Mouse (Mus musculus): Measurements from ENCODE around the gene Ndufaf2.

Ndufaf2 gene

GRCm38 (mm10) chr13:108086036-108086435 lies 72.4 kb downstream of the Ndufaf2 start:
- no peak for DNase-seq (ENCODE audit: low spot score in 2 of 2)

GRCm38 (mm10) chr13:108084086-108084485 lies 74.3 kb downstream of the Ndufaf2 start:
- DNase-seq (ENCODE audit: low spot score in 2 of 2) = no peak

- no peak for DNase-seq (ENCODE audit: low spot score in 2 of 2)
Observed at GRCm38 (mm10) chr13:108077901-108078300, 80.5 kb downstream of the Ndufaf2 start.

- DNase-seq (ENCODE audit: low spot score in 2 of 2) = no peak
Observed at GRCm38 (mm10) chr13:108077476-108077875, 80.9 kb downstream of the Ndufaf2 start.

- DNase-seq (ENCODE audit: low spot score in 2 of 2) = no peak
Observed at GRCm38 (mm10) chr13:108070171-108070570, 88.3 kb downstream of the Ndufaf2 start.

- no peak for DNase-seq (ENCODE audit: low spot score in 2 of 2)
Observed at GRCm38 (mm10) chr13:108069151-108069550, 89.3 kb downstream of the Ndufaf2 start.

- DNase-seq (ENCODE audit: low spot score in 2 of 2) = no peak
Observed at GRCm38 (mm10) chr13:108066021-108066420, 92.4 kb downstream of the Ndufaf2 start.

GRCm38 (mm10) chr13:108064331-108064730 lies 94.1 kb downstream of the Ndufaf2 start:
- no peak for DNase-seq (ENCODE audit: low spot score in 2 of 2)

- no peak for DNase-seq (ENCODE audit: low spot score in 2 of 2)
Observed at GRCm38 (mm10) chr13:108063374-108064134, 94.9 kb downstream of the Ndufaf2 start.

GRCm38 (mm10) chr13:108062900-108063299 lies 95.5 kb downstream of the Ndufaf2 start:
- DNase-seq (ENCODE audit: low spot score in 2 of 2) = no peak

GRCm38 (mm10) chr13:108060936-108061578 lies 97.4 kb downstream of the Ndufaf2 start:
- DNase-seq (ENCODE audit: low spot score in 2 of 2) = no peak

GRCm38 (mm10) chr13:108060286-108060885 lies 98.0 kb downstream of the Ndufaf2 start:
- no peak for DNase-seq (ENCODE audit: low spot score in 2 of 2)

- DNase-seq (ENCODE audit: low spot score in 2 of 2) = no peak
Observed at GRCm38 (mm10) chr13:108056896-108057295, 101.5 kb downstream of the Ndufaf2 start.

- no peak for DNase-seq (ENCODE audit: low spot score in 2 of 2)
Observed at GRCm38 (mm10) chr13:108047364-108047763, 111.1 kb downstream of the Ndufaf2 start.

GRCm38 (mm10) chr13:108046891-108047290 lies 111.5 kb downstream of the Ndufaf2 start:
- DNase-seq (ENCODE audit: low spot score in 2 of 2) = no peak

GRCm38 (mm10) chr13:108046071-108046470 lies 112.4 kb downstream of the Ndufaf2 start:
- DNase-seq (ENCODE audit: low spot score in 2 of 2) = no peak

- no peak for DNase-seq (ENCODE audit: low spot score in 2 of 2)
Observed at GRCm38 (mm10) chr13:108045646-108046045, 112.8 kb downstream of the Ndufaf2 start.

GRCm38 (mm10) chr13:108044222-108044941 lies 114.0 kb downstream of the Ndufaf2 start, which contains the start of gene Smim15:
Smim15 (plus strand) TSS chr13:108044446.
- peak; percentile 79 to 87 for DNase-seq (ENCODE audit: low spot score in 2 of 2)

GRCm38 (mm10) chr13:108043431-108044221 lies 114.8 kb downstream of the Ndufaf2 start:
- no peak for DNase-seq (ENCODE audit: low spot score in 2 of 2)

GRCm38 (mm10) chr13:108041358-108041757 lies 117.1 kb downstream of the Ndufaf2 start:
- DNase-seq (ENCODE audit: low spot score in 2 of 2) = peak; percentile 50 to 60

- no peak for DNase-seq (ENCODE audit: low spot score in 2 of 2)
Observed at GRCm38 (mm10) chr13:108040451-108040850, 118.0 kb downstream of the Ndufaf2 start.

All from frontal cortex, postnatal 10 days (tissue).